Mouse (Mus musculus) liver, postnatal 0 days (tissue): ENCODE results near the gene Plpp2.

Source experiments
- CTCF ChIP-seq: sonication (generic); IDR thresholded peaks from 2 replicates; pipeline ENCODE4 v1.5.1; 2016; ENCODE audit warnings: antibody characterized with exemption, low read depth
- EP300 ChIP-seq: IDR thresholded peaks from 2 replicates; pipeline ENCODE4 v1.6.1; 2016; ENCODE audit warnings: antibody characterized with exemption, low read depth, mild to moderate bottlenecking

GRCm38 (mm10) chr10:79496701-79497288, 36.8 kb downstream of the Plpp2 start:
- no peak for TF ChIP-seq CTCF
- TF ChIP-seq EP300 = no peak
